Mouse (Mus musculus): ENCODE data around the gene Col16a1. TPM values are rescaled to one million over a fixed set of nuclear protein-coding genes. Genes with fewer than 3 reads are reported as not detected.

Col16a1 gene
- polyA plus RNA-seq, 1 experiment from 2014 or later, result 37.1 TPM

- Histone ChIP-seq H3K27ac (replicated peaks in 1 of 2; ENCODE audit: control insufficient read depth in 1 of 2, insufficient read depth in 1 of 2, low read depth in 2 of 2, low read length in 2 of 2) (no peak overlapping the region), H3K4me1 (ENCODE audit: control insufficient read depth in 2 of 2, insufficient read depth in 2 of 2, low read length in 2 of 2) (peaks cover 0 to 6% of the 10 kb centered on the region in 2 experiments; a peak in 2 of 4 replicates), H3K9ac (ENCODE audit: low read length) (no peak overlapping the region), H3K9me3 (ENCODE audit: control insufficient read depth, low read length) (no peaks in the 10 kb centered on the region), H3K4me3 (ENCODE audit: control insufficient read depth in 1 of 2, insufficient read depth in 1 of 2, low read depth in 1 of 2, low read length in 2 of 2) (no peak overlapping the region), H3K27me3 (ENCODE audit: control insufficient read depth, insufficient read depth, low read length) (peaks cover 68% of the 10 kb centered on the region), H3K4me2 (ENCODE audit: low read length) (no peak overlapping the region), H3K36me3 (ENCODE audit: control insufficient read depth, insufficient read depth, low read length) (no peaks in the 10 kb centered on the region)
- 89% methylated on average over 4 of the region's 4 CpGs for WGBS
- ATAC-seq (ENCODE audit: insufficient number of reproducible peaks, insufficient read depth, low FRiP score, low read depth), result no peak
Observed at GRCm38 (mm10) chr4:130010723-130011122, 36.9 kb upstream of the Col16a1 start.

GRCm38 (mm10) chr4:130012234-130012633 lies 35.4 kb upstream of the Col16a1 start:
- H3K27me3 ChIP-seq (ENCODE audit: control insufficient read depth, insufficient read depth, low read length), result peaks cover 62% of the 10 kb centered on the region
- no peak overlapping the region for H3K9ac ChIP-seq (ENCODE audit: low read length)

DNA sequence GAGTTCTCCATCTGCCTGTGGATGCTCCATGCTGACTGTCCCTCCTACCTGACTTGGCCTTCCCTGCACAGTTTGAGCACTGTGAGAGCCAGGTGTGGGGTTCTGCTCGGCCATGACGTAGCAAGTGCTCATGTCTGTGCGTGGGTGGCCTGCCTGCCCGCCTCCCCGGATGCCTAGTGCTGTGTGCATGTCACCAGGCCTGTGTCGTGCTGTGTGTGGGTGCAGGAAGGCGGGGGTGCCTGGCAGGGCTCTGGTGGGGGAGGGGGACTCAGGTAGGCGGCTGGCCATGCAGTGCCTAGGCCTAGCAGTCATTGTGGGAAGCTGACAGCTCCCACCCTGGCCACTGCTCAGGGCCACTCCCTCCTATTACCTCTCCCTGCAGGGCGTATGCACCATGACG lies 34.5 kb upstream of the Col16a1 start:
- no peaks in the 10 kb centered on the region for H3K9me3 ChIP-seq (ENCODE audit: control insufficient read depth, low read length)
- WGBS, result 72% methylated on average over 10 of the region's 10 CpGs
- H3K9ac ChIP-seq (ENCODE audit: low read length), result no peak overlapping the region
- H3K36me3 ChIP-seq (ENCODE audit: control insufficient read depth, insufficient read depth, low read length), result no peaks in the 10 kb centered on the region
- no peak overlapping the region for H3K27ac ChIP-seq (replicated peaks in 1 of 2; ENCODE audit: control insufficient read depth in 1 of 2, insufficient read depth in 1 of 2, low read depth in 2 of 2, low read length in 2 of 2)
- no peak for ATAC-seq (ENCODE audit: insufficient number of reproducible peaks, insufficient read depth, low FRiP score, low read depth)
- no peak overlapping the region for H3K4me2 ChIP-seq (ENCODE audit: low read length)
- no peaks in the 10 kb centered on the region for H3K4me1 ChIP-seq (ENCODE audit: control insufficient read depth in 2 of 2, insufficient read depth in 2 of 2, low read length in 2 of 2)
- no peak overlapping the region for H3K4me3 ChIP-seq (ENCODE audit: control insufficient read depth in 1 of 2, insufficient read depth in 1 of 2, low read depth in 1 of 2, low read length in 2 of 2)
- peaks cover 60% of the 10 kb centered on the region for H3K27me3 ChIP-seq (ENCODE audit: control insufficient read depth, insufficient read depth, low read length)

More at GRCm38 (mm10) chr4:130012234-130012633, 35.4 kb upstream of the Col16a1 start:
- 79% methylated on average over 6 of the region's 6 CpGs for WGBS
- no peaks in the 10 kb centered on the region for H3K9me3 ChIP-seq (ENCODE audit: control insufficient read depth, low read length)
- no peaks in the 10 kb centered on the region for H3K36me3 ChIP-seq (ENCODE audit: control insufficient read depth, insufficient read depth, low read length)
- no peaks in the 10 kb centered on the region for H3K4me1 ChIP-seq (ENCODE audit: control insufficient read depth in 2 of 2, insufficient read depth in 2 of 2, low read length in 2 of 2)
- no peak overlapping the region for H3K4me2 ChIP-seq (ENCODE audit: low read length)
- H3K4me3 ChIP-seq (ENCODE audit: control insufficient read depth in 1 of 2, insufficient read depth in 1 of 2, low read depth in 1 of 2, low read length in 2 of 2), result no peak overlapping the region
- no peak for ATAC-seq (ENCODE audit: insufficient number of reproducible peaks, insufficient read depth, low FRiP score, low read depth)
- H3K27ac ChIP-seq (replicated peaks in 1 of 2; ENCODE audit: control insufficient read depth in 1 of 2, insufficient read depth in 1 of 2, low read depth in 2 of 2, low read length in 2 of 2), result no peak overlapping the region

DNA sequence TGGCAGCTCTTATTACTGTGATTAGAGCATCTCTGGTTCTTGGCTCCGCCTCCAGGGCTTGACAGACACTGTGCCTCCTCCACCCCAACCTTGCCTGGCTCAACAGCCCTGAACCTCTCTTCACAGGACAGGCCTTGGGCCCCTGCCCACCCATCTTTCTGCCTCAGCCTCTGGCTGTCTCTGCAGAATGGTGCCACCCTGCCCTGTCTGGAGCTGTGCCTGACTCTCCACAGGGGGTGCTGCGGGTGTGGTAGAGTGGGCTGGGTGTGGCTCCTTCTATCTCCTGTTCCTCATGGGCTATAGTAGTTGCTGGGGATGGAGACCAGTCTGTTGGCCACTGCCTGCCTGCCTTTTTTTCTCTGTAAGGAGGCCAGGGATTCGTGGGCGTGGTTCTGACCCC lies 31.6 kb upstream of the Col16a1 start:
- peaks cover 50% of the 10 kb centered on the region for H3K27me3 ChIP-seq (ENCODE audit: control insufficient read depth, insufficient read depth, low read length)

GRCm38 (mm10) chr4:130017036-130017674 lies 30.5 kb upstream of the Col16a1 start:
- 53% methylated on average over 18 of the region's 18 CpGs for WGBS
- Histone ChIP-seq H3K27ac (replicated peaks in 1 of 2; ENCODE audit: control insufficient read depth in 1 of 2, insufficient read depth in 1 of 2, low read depth in 2 of 2, low read length in 2 of 2) (no peak overlapping the region), H3K27me3 (ENCODE audit: control insufficient read depth, insufficient read depth, low read length) (peaks cover 50% of the 10 kb centered on the region)

More for the DNA sequence above, 31.6 kb upstream of the Col16a1 start:
- no peak overlapping the region for H3K4me3 ChIP-seq (ENCODE audit: control insufficient read depth in 1 of 2, insufficient read depth in 1 of 2, low read depth in 1 of 2, low read length in 2 of 2)
- no peaks in the 10 kb centered on the region for H3K36me3 ChIP-seq (ENCODE audit: control insufficient read depth, insufficient read depth, low read length)
- H3K9me3 ChIP-seq (ENCODE audit: control insufficient read depth, low read length), result no peaks in the 10 kb centered on the region
- 70% methylated on average over 4 of the region's 4 CpGs for WGBS
- no peaks in the 10 kb centered on the region; a peak in 1 of 4 replicates for H3K4me1 ChIP-seq (ENCODE audit: control insufficient read depth in 2 of 2, insufficient read depth in 2 of 2, low read length in 2 of 2)
- H3K9ac ChIP-seq (ENCODE audit: low read length), result no peak overlapping the region
- no peak overlapping the region for H3K27ac ChIP-seq (replicated peaks in 1 of 2; ENCODE audit: control insufficient read depth in 1 of 2, insufficient read depth in 1 of 2, low read depth in 2 of 2, low read length in 2 of 2)
- no peak overlapping the region for H3K4me2 ChIP-seq (ENCODE audit: low read length)
- no peak for ATAC-seq (ENCODE audit: insufficient number of reproducible peaks, insufficient read depth, low FRiP score, low read depth)

DNA sequence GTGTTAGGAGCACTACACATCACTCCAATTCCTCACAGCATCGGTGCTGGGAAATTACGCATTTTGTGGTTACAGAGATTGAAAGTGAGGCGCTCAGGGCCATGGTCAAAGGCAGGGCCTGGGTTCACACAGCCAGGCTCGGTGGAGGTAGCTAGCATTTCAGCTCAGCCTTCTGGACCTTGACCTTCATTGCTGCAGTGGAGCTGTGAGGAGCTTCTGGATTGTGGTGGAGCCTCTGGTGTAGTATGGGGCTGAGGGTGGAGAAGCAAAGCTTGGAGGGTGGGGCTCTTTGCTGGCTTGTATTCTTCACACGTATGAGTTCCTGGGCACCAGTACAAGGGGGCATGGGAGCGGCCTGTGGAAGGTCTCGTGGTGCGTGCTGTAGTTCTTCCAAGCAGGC lies 24.7 kb upstream of the Col16a1 start:
- Histone ChIP-seq H3K4me3 (ENCODE audit: control insufficient read depth in 1 of 2, insufficient read depth in 1 of 2, low read depth in 1 of 2, low read length in 2 of 2) (no peak overlapping the region), H3K27me3 (ENCODE audit: control insufficient read depth, insufficient read depth, low read length) (peaks cover 19% of the 10 kb centered on the region), H3K36me3 (ENCODE audit: control insufficient read depth, insufficient read depth, low read length) (no peaks in the 10 kb centered on the region), H3K4me2 (ENCODE audit: low read length) (no peak overlapping the region), H3K9ac (ENCODE audit: low read length) (no peak overlapping the region), H3K9me3 (ENCODE audit: control insufficient read depth, low read length) (no peaks in the 10 kb centered on the region), H3K4me1 (ENCODE audit: control insufficient read depth in 2 of 2, insufficient read depth in 2 of 2, low read length in 2 of 2) (no peaks in the 10 kb centered on the region; a peak in 1 of 4 replicates), H3K27ac (replicated peaks in 1 of 2; ENCODE audit: control insufficient read depth in 1 of 2, insufficient read depth in 1 of 2, low read depth in 2 of 2, low read length in 2 of 2) (no peak overlapping the region)
- no peak for ATAC-seq (ENCODE audit: insufficient number of reproducible peaks, insufficient read depth, low FRiP score, low read depth)
- WGBS, result 83% methylated on average over 8 of the region's 8 CpGs

More at GRCm38 (mm10) chr4:130017036-130017674, 30.5 kb upstream of the Col16a1 start:
- Histone ChIP-seq H3K9me3 (ENCODE audit: control insufficient read depth, low read length) (no peaks in the 10 kb centered on the region), H3K4me3 (ENCODE audit: control insufficient read depth in 1 of 2, insufficient read depth in 1 of 2, low read depth in 1 of 2, low read length in 2 of 2) (no peak overlapping the region), H3K4me2 (ENCODE audit: low read length) (no peak overlapping the region), H3K4me1 (ENCODE audit: control insufficient read depth in 2 of 2, insufficient read depth in 2 of 2, low read length in 2 of 2) (no peaks in the 10 kb centered on the region; a peak in 1 of 4 replicates), H3K36me3 (ENCODE audit: control insufficient read depth, insufficient read depth, low read length) (no peaks in the 10 kb centered on the region), H3K9ac (ENCODE audit: low read length) (no peak overlapping the region)
- ATAC-seq (ENCODE audit: insufficient number of reproducible peaks, insufficient read depth, low FRiP score, low read depth), result no peak

- WGBS, result 58% methylated on average over 10 of the region's 10 CpGs
- no peaks in the 10 kb centered on the region for H3K9me3 ChIP-seq (ENCODE audit: control insufficient read depth, low read length)
- H3K27ac ChIP-seq (replicated peaks in 1 of 2; ENCODE audit: control insufficient read depth in 1 of 2, insufficient read depth in 1 of 2, low read depth in 2 of 2, low read length in 2 of 2), result no peak overlapping the region
- H3K4me3 ChIP-seq (ENCODE audit: control insufficient read depth in 1 of 2, insufficient read depth in 1 of 2, low read depth in 1 of 2, low read length in 2 of 2), result no peak overlapping the region
- H3K4me1 ChIP-seq (ENCODE audit: control insufficient read depth in 2 of 2, insufficient read depth in 2 of 2, low read length in 2 of 2), result no peaks in the 10 kb centered on the region; a peak in 1 of 4 replicates
- no peak for ATAC-seq (ENCODE audit: insufficient number of reproducible peaks, insufficient read depth, low FRiP score, low read depth)
- no peak overlapping the region for H3K9ac ChIP-seq (ENCODE audit: low read length)
- peaks cover 14% of the 10 kb centered on the region; the same call in 1 of the 2 replicates for H3K27me3 ChIP-seq (ENCODE audit: control insufficient read depth, insufficient read depth, low read length)
- H3K4me2 ChIP-seq (ENCODE audit: low read length), result no peak overlapping the region
- H3K36me3 ChIP-seq (ENCODE audit: control insufficient read depth, insufficient read depth, low read length), result no peaks in the 10 kb centered on the region
Observed at GRCm38 (mm10) chr4:130023511-130024231, 24.0 kb upstream of the Col16a1 start.

Measured in heart, embryonic 14.5 days (tissue).